Mouse (Mus musculus): ENCODE data around the gene Syvn1.

The Syvn1 gene

DNA sequence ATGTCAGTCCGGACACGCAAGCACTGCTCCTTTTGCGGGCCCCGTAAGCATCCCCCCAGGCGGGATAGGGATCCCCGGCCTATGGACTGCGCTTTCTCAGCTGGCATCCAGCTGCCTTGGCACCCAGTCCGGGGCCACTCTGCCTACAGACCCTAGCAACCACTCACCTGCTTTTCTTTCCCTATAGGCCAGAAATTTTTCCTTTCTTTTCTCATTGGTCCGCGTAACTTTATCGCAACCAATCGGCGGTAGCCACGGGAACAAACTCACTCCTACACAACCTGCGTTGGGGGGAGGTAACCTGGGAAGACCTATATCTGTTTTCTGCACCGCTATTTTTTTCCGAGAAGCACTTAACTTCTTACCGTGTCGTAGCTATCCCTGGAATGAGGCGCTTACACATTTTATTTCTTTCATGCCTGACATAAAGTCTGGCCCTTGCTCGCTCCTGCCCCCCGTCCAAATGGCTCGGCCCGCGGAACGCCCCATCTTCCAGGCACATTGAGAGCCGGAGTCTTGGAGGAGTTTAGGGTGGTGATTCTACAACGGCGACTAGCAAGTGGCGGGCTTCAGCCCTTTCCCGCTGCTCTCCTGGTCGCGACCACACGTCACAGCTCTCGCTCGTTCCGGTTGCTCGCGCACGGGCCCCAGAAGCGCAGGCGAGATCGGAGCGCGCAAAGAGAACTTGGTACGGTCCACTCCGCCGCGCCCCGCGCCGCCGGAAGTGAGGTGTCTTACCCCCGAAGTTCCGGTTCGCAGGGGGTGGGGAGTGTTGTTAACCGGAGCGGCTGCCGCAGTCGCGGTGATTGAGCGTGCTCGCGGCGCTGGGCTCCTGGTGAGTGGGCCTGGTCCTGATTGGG, at the start of gene Syvn1:
Gene Syvn1, plus strand, starts transcription at position 283 of the 860 bp plus-strand sequence.
- DNase-seq: peak; percentile 92

DNA sequence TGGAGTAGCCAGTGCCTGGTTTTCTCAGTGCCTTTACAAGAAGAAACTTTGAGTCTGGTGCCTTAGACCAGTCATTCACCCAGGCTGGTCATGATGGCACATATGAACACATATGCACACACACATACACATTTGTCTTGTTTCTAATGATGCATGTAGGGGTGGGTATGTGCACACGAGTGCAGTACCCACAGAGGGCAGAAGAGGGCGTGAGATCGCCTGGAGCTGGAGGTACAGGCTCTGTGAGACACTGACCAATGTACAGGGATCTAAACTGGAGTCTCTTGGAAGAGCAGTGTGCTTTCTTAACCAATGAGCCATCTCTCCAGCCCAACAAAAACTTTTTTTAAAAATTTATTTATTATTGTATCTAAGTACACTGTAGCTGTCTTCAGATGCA, 48.2 kb upstream of the Syvn1 start:
- no peak for DNase-seq

DNA sequence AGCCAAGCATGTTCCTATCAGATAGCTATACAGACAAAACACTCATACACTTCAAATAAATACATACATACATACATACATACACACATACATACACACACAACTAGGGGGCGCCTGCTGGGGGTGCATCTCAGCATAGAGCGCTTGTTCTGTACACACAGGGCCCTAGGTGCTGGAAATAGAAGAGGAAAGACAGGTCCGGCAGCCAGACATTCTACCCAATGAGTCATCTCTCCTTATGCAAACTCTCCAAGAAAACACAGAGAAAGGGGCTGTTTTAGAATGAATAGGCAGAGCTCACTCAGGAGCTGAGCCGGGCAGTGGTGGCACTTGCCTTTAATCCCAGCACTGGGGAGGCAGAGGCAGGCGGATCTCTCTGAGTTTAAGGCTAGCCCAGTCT, 46.4 kb upstream of the Syvn1 start:
- no peak for DNase-seq

DNA sequence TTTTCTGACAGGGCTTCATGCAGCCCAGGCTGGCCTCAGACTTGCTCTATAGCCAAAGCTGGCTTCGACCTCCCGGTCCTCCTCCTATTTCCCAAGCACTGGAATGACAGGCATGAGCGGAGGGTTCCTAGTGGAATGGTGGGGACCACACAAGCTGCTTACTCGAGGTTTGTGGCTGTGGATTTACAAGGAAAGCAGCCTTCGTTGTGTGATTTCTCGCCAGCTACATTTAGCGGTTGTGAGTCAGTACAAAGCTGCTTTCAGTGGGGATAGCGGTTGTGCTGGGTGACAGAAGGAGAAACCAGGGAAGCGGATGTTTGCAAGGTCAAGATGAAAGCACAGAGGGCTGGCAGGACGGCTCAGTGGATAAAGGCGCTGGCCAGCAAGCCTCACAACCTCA, 40.8 kb upstream of the Syvn1 start:
- DNase-seq: no peak

DNA sequence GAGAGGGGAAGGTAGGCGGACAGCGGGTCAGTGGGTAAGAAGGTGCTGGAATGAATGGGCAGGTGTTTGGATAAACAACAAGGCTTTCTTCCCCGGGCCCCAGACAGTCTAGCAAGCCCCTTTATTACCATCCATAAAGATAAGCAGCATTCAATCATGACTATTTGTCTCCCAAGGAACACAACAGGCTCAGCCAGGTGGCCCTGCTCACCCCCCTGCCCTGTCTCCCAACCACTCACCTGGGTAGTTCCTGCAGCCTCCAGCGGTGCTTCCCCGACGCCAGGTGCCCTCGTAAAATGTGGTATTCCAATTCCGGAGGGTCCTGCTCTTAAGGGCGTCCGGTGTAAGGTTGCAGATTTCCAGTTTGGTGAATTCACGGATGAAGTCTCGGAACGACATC, 39.4 kb upstream of the Syvn1 start:
- no peak for DNase-seq

DNA sequence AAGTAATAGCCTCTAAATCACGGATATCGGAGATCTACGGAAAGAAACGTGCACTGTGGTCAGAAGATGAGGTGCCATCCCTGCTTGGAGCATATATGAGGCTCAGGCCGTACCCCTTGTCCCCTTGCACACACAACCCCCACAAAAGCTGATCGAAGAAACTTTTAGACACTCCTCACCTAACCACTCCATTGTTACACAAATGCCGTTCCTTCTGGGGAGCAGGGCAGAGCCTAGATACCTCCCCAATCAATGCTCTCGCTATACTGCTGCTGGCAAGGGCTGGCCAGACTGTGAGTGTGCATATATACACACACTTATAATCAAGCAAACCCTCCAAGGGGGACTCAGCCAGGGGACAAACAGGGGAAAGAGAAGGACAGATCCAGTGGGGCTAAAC, 37.2 kb upstream of the Syvn1 start:
- no peak for DNase-seq

DNA sequence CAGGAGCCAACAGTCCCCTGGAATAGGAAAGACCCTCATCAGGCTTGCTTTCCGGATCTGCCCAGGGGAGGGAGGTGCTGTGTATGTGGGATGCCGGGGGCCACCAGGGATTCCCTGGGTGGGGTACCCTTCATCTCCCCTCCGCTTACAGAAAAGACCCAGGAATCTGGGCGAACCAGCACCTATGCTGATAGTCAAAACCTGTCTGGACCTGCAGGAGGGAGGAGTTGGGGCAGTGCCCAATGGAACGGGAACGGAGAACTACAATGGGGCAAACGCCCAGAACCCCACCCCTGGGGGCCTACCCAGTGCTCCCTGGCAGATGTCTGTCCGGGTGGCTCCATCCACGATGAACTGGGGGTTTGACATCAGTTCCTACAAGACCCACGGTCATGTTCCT, 32.7 kb upstream of the Syvn1 start:
- no peak for DNase-seq

DNA sequence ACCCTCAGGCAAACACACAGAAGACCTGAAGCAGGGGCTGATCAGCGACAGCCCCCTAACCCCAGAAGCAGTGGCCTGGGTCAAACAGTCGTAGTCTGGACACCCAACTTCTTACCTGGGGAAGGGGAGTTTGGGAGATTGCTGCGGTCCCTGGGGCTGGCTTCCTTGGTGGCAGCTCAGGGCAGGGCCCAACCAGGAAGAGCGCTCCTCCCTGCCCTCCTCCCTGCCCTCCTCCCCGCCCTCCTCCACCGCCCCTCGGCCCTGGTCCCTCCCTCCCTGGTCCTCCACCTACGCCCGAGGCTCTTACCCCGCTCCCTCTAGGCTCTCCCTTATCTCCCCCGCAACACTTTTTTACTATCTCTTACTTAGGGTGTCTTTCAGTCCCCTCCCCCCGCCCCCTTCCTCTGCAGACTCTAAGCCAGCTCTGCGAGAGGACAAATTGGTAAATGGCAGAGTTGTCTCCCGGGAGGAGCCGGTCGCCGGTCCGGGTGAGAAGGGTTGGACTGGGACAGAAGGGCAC, 31.3 kb upstream of the Syvn1 start:
- peak; percentile 75 for DNase-seq

DNA sequence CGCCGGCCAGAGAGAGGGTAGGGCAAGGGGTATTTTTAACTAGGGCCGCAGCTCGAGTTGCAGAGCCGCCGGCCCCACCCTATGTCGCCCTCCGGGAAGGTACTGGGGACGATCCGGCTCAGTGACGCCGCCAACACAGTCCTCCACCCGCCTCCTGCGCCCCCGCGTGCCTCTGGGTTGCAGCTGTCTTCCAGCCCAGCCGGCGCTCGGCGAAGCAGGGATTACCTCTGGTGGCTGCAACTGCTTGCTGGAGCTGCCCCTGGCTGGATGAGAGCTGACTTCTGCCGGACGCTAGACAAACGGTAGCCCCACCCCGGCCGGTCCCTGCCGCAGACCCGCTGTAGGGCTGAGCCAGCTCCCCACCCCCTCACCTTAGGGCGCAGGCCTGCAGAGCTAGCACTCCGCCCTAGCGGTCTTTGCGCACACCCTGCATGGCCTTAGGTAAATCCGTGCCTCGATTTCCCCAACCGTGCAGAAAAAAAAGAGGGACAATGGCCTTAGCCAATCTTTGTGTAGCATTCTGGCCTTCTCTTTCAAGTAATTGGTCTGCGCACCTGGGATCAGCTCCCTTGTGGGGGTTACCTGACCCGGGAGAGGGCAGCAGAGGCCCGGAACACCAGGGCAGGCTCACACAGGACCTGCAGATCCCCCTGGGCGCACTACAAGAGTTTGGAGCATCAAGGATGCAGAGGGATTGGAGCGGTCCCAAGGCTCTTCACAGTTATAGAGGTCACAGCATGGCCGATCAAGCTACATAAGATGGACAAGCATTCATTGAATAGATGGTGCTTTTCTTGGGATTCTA, 30.7 kb upstream of the Syvn1 start, which contains the start of gene Capn1:
Gene Capn1, minus strand, starts transcription at position 387 of the 805 bp plus-strand sequence.
- peak; percentile 90 for DNase-seq

DNA sequence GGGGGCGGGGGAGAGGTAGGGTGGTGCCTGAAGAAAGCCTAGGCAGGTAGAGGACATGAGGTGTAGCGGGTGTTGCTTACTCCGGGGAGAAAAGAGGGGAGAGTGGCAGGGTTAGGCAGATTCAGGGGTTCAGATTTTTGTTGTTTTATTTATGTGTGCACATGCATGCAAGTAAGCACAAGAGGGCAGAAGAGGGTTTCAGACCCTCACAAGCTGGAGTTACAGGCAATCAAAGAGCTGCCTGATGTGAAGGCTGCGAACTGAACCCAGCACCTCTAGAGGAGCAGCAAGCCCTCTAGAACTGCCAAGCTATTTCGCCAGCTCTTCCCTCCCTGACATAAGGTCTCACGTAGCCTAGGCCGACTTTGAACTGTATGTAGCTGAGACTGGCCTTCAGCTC, 29.8 kb upstream of the Syvn1 start:
- peak; percentile 20 for DNase-seq

DNA sequence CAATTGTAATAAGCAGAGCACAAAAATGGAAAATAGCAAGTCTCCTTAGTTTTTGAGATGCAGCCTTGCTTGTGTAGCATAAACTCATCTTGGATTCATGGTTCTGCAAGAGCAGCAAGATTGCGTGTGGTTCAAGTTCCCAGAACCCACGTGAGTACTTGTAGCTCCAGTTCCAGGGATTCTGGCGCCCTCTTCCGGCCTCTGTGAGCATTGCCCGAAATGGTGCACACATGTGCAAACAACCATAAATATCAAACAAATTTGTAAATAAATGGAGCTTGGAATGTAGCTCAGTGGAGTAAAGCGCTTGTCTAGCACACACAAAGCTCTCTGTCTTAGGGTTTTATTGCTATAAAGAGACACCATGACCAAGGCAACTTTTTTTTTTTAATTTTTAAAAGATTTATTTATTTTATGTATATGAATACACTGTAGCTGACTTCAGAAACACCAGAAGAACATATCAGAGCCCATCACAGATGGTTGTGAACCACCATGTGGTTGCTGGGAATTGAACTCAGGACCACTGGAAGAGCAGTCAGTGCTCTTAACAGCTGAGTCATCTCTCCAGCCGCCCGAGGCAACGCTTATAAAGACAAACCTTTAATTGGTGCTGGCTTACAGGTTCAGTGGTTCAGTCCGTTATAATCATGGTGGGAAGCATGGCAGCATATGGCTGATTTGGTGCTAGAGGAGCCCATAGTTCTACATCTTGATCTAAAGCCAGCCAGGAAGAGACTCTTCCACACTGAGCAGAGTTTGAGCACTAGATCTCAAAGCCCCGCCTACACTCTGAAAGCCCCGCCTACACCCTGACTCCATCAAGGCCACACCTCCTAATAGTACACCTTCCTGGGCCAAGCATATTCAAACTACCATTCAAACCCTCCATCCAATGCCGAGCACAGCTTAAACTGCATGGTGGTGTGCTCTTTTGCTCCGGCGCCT, 28.0 kb upstream of the Syvn1 start:
- peak; percentile 90 for DNase-seq

DNA sequence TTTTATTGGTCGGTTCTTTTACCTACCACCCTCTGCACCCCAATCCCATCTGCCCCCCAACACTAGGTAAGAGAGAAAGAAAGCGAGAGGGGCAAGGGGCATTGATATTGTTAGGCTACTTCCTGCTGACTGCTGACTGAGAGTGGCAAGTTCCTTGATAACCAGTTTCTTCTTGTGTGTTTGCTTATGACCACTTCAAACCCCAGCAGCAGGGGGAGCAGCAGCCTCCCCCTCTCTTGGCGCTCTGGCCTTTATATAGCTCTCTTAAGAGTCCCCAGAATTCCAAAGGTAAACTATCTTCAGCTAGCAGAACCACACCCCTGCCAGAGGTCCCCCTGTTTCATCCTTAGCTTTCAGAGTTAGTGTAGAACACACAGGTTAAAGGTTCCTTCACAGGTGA, 26.1 kb upstream of the Syvn1 start:
- no peak for DNase-seq

DNA sequence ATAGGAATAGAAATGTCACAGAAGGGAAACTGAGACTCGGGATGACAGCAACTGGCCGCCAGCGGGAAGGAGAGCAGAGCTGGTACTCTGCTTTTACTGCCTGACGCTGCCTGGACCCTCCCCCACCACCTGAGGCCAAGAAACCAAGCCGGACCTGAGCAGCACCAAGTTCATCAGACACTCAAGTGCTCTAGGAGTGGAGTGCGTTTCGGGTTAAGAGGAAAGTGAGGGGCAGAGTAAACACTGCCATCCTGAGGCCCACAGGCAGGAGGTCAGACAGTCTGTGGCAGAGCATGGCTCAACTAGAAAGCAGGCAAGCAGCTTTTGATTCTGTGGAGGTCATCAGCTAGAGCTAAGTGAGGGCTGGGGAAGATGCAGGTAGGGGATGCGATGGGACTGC, 23.3 kb upstream of the Syvn1 start:
- DNase-seq: no peak

DNA sequence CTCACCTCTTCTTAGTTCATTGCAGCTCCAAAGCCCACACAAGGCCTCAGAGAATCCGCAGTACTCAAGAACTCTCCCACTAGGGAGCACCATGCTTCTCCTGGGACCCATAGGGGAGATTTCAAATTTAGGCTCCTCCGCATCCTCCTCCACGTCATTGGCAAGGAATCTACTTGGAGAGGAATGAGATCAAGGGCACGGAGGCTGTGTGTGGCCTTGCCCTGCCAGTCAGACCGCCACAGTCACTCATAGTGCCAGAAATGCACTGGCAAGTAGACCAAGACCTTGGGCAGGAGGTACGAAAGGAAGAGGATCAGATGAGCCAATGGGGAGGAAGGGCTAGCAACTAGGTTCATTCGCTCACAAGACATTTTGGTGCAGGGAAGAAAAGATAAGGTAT, 22.4 kb upstream of the Syvn1 start:
- DNase-seq: no peak

DNA sequence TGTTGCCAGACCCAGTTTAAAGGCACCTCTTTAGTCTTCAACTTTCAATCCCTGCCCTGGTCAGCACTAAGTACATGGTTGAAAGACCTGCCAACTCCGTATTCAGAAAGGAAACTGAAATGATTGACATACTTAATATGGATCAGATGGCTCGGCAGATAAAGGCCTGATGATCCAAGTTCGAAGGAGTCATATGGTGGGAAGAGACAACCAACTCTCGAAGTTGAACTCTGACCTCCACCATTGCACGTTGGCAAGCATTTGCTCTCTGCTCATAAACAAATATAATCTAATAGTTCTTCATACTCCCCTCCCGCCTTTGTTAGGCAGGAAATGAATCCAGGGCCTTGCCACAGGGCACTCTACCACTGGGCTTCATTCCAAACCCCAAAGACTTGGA, 17.4 kb upstream of the Syvn1 start:
- no peak for DNase-seq

DNA sequence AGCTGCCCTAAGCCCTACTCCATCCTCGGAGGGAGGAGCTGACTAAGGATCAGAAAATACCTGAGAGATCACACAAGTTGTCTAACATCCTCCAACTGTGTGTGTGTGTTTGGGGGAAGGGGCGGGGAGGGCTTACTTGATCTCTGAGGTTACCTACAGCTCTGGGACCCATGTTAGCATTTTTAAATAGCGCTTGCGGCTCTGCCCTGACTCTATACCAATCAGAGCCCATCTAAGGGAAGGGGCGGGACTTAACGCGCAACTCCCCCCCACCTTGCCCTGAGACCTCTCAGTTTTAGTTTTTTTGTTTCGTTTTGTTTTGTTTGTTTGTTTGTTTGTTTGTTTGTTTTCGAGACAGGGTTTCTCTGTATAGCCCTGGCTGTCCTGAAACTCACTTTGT, 16.9 kb upstream of the Syvn1 start:
- DNase-seq: no peak

DNA sequence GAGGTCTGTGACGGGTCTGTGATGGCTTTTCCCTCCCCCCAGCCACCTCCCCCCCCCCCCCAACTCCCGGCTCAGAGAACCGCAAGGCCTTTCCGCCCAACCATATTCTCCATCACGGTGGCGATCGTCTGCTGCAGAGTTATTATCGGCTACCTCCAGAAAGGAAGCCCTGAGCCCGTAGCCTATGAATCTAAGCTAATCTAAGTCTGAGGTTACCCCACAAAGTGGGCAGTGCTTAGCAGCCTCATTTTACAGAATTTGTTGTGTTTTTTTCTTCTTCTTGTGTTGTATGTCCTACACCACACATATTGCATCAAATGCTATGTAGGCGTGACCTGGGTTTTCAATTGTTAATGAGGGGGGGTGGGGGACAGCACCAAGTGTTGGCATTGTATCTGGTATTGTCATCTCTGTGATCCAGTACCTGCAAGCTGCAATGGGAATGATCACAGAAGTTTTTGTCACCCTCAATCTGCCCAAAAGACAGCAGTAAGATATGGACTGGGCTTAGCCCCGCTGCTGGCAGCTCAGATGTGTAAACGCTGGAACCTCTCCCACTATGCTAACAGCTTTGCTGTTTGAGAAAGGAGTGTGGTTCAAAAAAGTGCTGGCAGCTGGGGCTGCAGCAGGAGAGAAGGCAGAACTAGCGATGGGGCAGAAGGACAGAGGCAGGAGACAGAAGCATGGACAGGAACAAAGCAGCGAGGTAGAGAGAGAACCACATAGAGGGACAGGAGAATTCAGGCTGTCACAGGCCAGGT, 15.7 kb upstream of the Syvn1 start:
- no peak for DNase-seq

DNA sequence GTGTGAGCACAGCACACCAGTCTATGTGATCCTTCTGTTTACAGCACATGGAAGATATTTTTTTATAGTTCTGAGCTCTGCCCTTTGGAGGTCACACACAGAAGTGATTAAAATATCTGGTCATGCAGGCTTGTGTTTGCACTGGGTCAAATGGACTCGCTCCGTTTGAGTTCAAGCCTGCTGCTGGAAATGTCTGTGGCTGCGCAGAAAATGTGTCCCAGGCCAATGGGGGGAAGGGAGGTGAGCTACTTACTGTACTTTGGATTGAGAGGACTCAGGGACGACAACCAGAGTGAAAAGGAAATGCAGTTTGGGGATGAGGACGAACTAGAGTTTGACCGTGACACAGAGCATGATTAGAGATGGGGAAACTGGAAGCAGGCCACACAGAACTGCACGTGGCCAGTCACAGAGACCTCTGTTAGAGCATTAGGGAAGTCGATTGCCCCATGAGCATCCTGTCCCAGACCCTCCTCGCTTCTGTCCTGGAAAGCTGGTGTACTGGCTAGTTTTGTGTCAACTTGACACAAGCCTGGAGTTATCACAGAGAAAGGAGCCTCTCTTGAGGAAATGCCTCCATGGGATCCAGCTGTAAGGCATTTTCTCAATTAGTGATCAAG, 10.3 kb upstream of the Syvn1 start:
- no peak for DNase-seq

DNA sequence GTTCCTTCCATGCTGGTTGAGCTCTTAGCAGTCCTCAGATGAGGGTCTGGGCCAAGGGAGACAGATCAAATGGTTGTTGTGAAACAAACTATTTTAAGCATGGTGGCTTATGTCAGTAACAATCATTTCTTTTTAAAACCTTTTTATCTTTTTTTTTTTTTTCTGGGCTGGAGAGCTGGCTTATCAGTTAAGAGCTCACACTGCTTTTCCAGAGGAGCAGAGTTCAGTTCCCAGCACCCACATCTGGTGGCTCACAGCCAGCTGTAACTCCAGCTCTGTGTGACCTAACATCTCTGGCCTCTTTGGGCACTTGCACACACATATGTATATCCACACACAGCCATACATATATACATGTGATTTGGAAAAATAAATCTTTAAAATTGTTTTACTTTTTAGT, 8.7 kb upstream of the Syvn1 start:
- no peak for DNase-seq

DNA sequence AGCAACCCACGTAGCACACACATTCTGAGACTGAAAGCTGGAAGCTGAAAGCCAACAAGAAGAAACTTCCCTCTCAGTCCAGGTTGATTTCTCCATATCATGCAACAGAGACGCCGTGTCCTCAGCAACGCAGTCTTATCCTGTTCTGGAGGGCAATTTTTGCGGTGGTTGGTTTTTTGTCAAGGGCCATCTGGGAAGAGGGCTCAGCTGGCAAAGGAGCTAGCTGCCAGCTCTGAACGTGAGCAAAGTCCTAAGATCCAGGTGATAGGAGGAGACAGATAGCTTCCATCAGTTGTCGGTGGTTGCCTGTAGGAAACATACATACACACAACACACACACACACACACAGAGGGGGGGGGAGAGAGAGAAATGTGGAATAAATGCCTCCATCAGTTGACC, 8.1 kb upstream of the Syvn1 start:
- no peak for DNase-seq

DNA sequence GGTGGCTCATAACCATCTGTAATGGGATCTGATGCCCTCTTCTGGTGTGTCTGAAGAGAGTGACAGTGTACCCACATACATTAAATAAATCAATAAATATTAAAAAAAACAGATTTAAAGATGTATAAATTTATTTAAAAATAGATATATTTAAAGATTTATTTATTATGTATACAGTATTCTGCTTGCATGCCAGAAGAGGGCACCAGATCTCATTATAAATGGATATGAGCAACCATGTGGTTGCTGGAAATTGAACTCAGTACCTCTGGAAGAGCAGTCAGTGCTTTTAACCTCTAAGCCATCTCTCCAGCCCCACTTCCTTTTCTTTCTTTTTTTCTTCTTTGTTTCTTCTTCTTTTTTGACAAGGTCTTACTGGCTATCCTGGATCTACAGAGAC, 6.4 kb upstream of the Syvn1 start:
- no peak for DNase-seq

DNA sequence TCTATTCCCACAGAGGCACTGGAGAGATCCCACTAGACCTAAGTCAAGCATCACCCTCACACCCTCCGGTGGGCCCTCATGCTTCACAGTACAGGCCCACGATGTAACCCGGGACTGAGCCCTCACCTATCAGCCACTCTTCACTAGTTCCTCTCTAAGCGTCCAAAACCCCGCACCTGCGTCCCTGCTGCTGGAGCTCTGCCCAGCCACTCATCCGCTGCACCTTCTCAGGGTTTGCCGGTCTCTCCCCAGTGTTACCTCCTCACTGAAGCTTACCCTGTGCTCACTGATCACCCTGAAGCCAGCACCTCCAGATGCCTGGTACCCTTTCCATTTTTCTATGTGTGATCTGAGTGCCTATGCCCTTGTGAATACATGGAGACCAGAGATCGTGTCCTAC, 4.1 kb upstream of the Syvn1 start:
- DNase-seq: no peak

Measured in thymus, postnatal 14 days (tissue).